Mouse (Mus musculus) G1E (cell line): ENCODE data around the gene Wwox. TPM values are rescaled to one million over a fixed set of nuclear protein-coding genes. Genes with fewer than 3 reads are reported as not detected.

ENCODE experiments used
- ATAC-seq: 2 replicates; pipeline ENCODE4 v1.8.0; 2016; ENCODE audit warnings: mild to moderate bottlenecking; ENCODE audit not compliant: insufficient number of reproducible peaks, poor library complexity, low FRiP score, severe bottlenecking; ENCODE audit errors: extremely low read depth
- DNase-seq: peaks from one replicate; pipeline ENCODE4 v3.0.0; 2012; ENCODE audit warnings: low spot score
- H3K27me3 ChIP-seq: 2 replicates; pipeline ENCODE4 v1.6.1; 2012; ENCODE audit warnings: mild to moderate bottlenecking, low read length, inconsistent platforms; ENCODE audit not compliant: insufficient read depth
- H3K36me3 ChIP-seq: replicated peaks from 2 replicates; pipeline ENCODE3; 2012; ENCODE audit warnings: mild to moderate bottlenecking, inconsistent platforms
- H3K4me1 ChIP-seq: 2 replicates; pipeline ENCODE4 v1.6.1; 2012; ENCODE audit warnings: low read depth, low read length, inconsistent platforms, mixed read lengths; ENCODE audit not compliant: insufficient read depth
- H3K4me3 ChIP-seq: 2 replicates; pipeline ENCODE4 v1.5.1; 2012; ENCODE audit warnings: low read depth, mild to moderate bottlenecking, inconsistent platforms, low read length, moderate library complexity, mixed read lengths
- H3K9me3 ChIP-seq: replicated peaks from 2 replicates; pipeline ENCODE4 v1.6.1; 2012; ENCODE audit warnings: inconsistent platforms
- CTCF ChIP-seq: IDR thresholded peaks from 2 replicates; pipeline ENCODE4 v1.5.1; 2012; ENCODE audit warnings: low read depth, low read length, inconsistent platforms, mixed read lengths
- GATA1 ChIP-seq: IDR thresholded peaks from 2 replicates; pipeline ENCODE4 v1.6.1; 2012; ENCODE audit warnings: borderline replicate concordance, low read length, inconsistent platforms, mixed read lengths
- GATA2 ChIP-seq: IDR thresholded peaks from 2 replicates; pipeline ENCODE4 v1.6.1; 2012; ENCODE audit warnings: low read depth, low read length, inconsistent platforms, borderline replicate concordance
- POLR2AphosphoS5 ChIP-seq: IDR thresholded peaks from 2 replicates; pipeline ENCODE4 v1.6.1; 2012; ENCODE audit warnings: low read depth, low read length, inconsistent platforms; ENCODE audit not compliant: insufficient replicate concordance
- TAL1 ChIP-seq: conservative IDR thresholded peaks from 2 replicates; pipeline ENCODE4 v1.6.1; 2012; ENCODE audit warnings: low read depth, low read length, inconsistent platforms, mixed read lengths
- polyA plus RNA-seq: library from polyadenylated mRNA; stranded (reverse); fragments of >175 nt; gene quantifications from 2 replicates; pipeline ENCODE4 v1.2.3, GENCODE M21; 2012
- total RNA-seq, 2 experiments: library from RNA; stranded (forward) in 1 of 2; stranded (reverse) in 1 of 2; fragments of 200-1000 nt in 1 of 2; fragments of >200 nt in 1 of 2; fragmentation: Nextera tagmentation in 1 of 2; gene quantifications; 2 replicates each; pipeline ENCODE4 v1.2.3; 2014 to 2017

Wwox gene
- total and polyA plus RNA-seq, 3 experiments = 5.8 to 33.9 (median 7.2) TPM

DNA sequence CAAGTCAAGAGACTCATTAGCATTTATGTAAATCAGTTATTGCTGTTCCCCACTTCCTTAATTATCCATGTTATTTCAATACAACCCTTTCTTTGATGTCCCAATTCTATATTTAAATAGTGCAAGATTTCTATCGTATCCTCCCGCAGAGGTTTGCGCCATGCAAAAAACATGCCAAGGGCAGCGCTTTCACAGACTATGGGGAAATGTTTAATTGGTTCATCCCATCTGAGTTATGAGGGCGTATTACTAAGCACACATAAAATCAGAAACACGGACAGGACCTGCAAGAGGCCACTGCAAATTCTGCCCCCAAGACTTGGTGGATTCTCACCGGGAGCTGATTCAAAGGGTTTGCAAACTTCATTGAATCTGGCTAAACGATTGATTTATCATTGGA lies 468.6 kb downstream of the Wwox start:
- peaks cover 59% of the 10 kb centered on the region for H3K9me3 ChIP-seq
- TF ChIP-seq GATA1 (no peak), TAL1 (no peak), GATA2 (no peak), CTCF (no peak), POLR2AphosphoS5 (no peak)
- DNase-seq (no peak), ATAC-seq (no peak)
- H3K27me3 ChIP-seq = no peaks in the 10 kb centered on the region
- no peak overlapping the region for H3K4me3 ChIP-seq
- no peaks in the 10 kb centered on the region for H3K36me3 ChIP-seq
- no peaks in the 10 kb centered on the region for H3K4me1 ChIP-seq

DNA sequence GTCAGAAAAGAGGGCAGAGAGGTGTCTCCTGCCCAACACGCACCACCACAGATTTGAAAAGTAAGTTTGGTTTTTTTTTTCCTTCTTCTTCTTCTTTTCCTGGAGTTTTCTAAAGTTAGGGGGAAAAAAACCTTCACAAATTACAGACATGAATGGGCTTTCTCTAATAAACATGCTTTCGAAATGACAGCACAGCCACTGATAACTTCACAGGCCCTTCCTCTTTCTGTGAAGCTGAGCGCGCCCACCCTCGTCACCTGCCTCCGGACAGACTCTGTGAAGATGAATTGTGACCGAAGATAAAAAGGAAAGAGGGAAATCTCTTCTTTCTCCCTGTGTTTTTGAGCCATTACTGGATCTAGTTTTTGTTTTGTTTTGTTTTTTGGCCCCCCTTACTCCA lies 469.1 kb downstream of the Wwox start:
- peaks cover 61% of the 10 kb centered on the region for H3K9me3 ChIP-seq
- DNase-seq (no peak), ATAC-seq (no peak)
- H3K27me3 ChIP-seq = no peaks in the 10 kb centered on the region
- TF ChIP-seq TAL1 = no peak
- TF ChIP-seq CTCF = no peak
- TF ChIP-seq GATA2 = no peak
- no peak for TF ChIP-seq GATA1
- no peak for TF ChIP-seq POLR2AphosphoS5
- H3K4me3 ChIP-seq = no peak overlapping the region
- H3K36me3 ChIP-seq = no peaks in the 10 kb centered on the region
- no peaks in the 10 kb centered on the region for H3K4me1 ChIP-seq

DNA sequence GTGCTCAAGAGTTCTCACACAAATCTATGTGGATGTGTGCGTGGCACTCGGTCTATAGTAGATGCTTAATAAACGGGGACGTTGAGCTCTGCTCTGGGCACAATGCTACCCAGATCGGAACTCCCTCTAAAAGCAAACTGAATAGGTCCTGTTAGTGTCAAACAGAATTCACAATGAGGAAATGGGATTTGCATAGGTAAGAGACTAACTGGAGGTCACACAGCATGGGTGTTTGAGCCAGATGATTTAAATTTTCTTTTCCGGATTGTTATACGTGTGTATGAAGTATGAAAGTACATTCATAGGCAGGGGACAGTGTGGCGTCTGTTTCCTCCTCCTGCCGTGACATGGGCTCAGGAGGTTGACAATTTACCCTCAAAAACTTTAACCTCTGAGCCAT lies 469.7 kb downstream of the Wwox start:
- peaks cover 65% of the 10 kb centered on the region for H3K9me3 ChIP-seq
- H3K4me3 ChIP-seq = no peak overlapping the region
- no peak for ATAC-seq
- DNase-seq = no peak
- no peak for TF ChIP-seq GATA1
- TF ChIP-seq GATA2 = no peak
- TF ChIP-seq CTCF = no peak
- no peak for TF ChIP-seq TAL1
- no peak for TF ChIP-seq POLR2AphosphoS5
- no peaks in the 10 kb centered on the region for H3K4me1 ChIP-seq
- no peaks in the 10 kb centered on the region for H3K27me3 ChIP-seq
- H3K36me3 ChIP-seq = no peaks in the 10 kb centered on the region

DNA sequence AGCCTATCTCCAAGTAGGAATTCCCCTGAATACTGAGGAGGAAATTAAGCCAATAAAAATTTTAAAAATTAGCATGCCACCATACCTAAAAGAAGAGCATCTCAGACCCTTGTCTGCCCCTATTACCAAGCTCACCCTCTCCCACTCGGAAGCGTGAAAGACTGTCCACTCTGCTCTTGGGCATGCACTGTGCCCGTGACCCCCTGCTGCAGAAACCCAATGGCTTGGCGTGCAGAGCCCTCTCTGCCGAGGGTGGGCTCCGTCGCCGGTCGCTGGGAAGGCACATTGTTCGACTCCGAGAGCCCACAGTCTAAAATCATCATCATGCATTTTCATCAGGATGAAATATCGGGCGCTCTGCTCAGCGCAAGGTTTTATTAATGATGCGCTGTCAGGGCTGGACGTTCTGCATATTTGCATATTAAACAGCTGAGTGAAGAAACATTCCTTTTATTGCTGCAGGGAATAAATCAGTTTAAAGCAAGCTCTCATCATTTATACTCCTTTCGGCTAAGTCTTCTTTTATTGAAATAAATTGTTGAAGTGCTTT lies 471.7 kb downstream of the Wwox start:
- no peaks in the 10 kb centered on the region for H3K4me1 ChIP-seq
- no peaks in the 10 kb centered on the region for H3K36me3 ChIP-seq
- no peak for ATAC-seq
- H3K4me3 ChIP-seq = no peak overlapping the region
- peaks cover 70% of the 10 kb centered on the region for H3K9me3 ChIP-seq
- no peak for DNase-seq
- TF ChIP-seq CTCF (no peak), TAL1 (no peak), POLR2AphosphoS5 (no peak), GATA1 (no peak)
- H3K27me3 ChIP-seq = no peaks in the 10 kb centered on the region

- DNase-seq (no peak), ATAC-seq (no peak)
- H3K36me3 ChIP-seq = no peaks in the 10 kb centered on the region
- peaks cover 55% of the 10 kb centered on the region for H3K9me3 ChIP-seq
- no peak for TF ChIP-seq GATA2
- TF ChIP-seq GATA1 = no peak
- no peak for TF ChIP-seq TAL1
- TF ChIP-seq CTCF = no peak
- no peak for TF ChIP-seq POLR2AphosphoS5
- no peaks in the 10 kb centered on the region for H3K27me3 ChIP-seq
- no peak overlapping the region for H3K4me3 ChIP-seq
- no peaks in the 10 kb centered on the region for H3K4me1 ChIP-seq
Observed at GRCm38 (mm10) chr8:114923629-114924028, 484.2 kb downstream of the Wwox start.

DNA sequence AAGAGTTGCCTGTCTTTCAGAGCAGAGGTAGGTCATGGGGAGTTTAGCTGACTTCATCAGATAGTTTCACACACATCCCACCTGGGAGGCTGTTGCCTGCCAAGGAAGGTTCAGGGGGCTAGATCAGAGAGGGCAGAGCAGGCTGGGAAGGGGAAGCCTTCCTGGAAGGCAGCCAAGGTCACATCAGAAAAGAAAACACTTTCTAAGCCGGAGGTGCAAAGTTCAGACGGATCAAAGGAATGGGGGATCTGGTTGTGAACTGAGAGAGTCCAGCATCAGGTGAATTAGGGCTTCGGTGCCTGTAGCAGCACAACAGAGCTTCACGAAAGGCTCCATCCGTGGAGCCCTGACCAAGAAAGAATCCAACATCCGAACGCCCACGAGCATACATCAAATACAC lies 488.0 kb downstream of the Wwox start:
- TF ChIP-seq CTCF (no peak), POLR2AphosphoS5 (no peak), TAL1 (no peak), GATA2 (no peak), GATA1 (no peak)
- DNase-seq (no peak), ATAC-seq (no peak)
- H3K9me3 ChIP-seq = peaks cover 69% of the 10 kb centered on the region
- no peaks in the 10 kb centered on the region for H3K27me3 ChIP-seq
- no peak overlapping the region for H3K4me3 ChIP-seq
- H3K36me3 ChIP-seq = no peaks in the 10 kb centered on the region
- H3K4me1 ChIP-seq = no peaks in the 10 kb centered on the region
